Comparison of ENCODE assay signal across 9 mouse cellular contexts in genomic region chr11:62636840-62637221, GRCm38 (mm10). TPM values are rescaled to one million over a fixed set of nuclear protein-coding genes. Genes with fewer than 3 reads are reported as not detected.
DNase-seq lines count a peak whose midpoint lies in the region; ATAC-seq and TF ChIP-seq lines count a peak whose summit lies in the region.
"Had no signal": no experiment of that assay in that cellular context is flagged by ENCODE, and none has a peak within 500 bp of the region (broad histone marks: within the 10 kb centered on the region; RNA-seq: fewer than 3 reads in every experiment).

No protein-coding gene starts in this region.

- H3K9me3 ChIP-seq in MEL (replicated peaks; ENCODE audit: insufficient read depth, low read length) = no peaks in the 10 kb centered on the region
- no peaks in the 10 kb centered on the region for H3K9me3 ChIP-seq in heart, postnatal 0 days (replicated peaks; ENCODE audit: control insufficient read depth, low read length)
- H3K9me3 ChIP-seq in lung, embryonic 16.5 days (ENCODE audit: control insufficient read depth, low read length) = no peaks in the 10 kb centered on the region
- no peaks in the 10 kb centered on the region for H3K9me3 ChIP-seq in forebrain, embryonic 12.5 days

- H3K27me3 ChIP-seq in MEL (ENCODE audit: control insufficient read depth in 1 of 2, insufficient read depth in 2 of 2, low read length in 2 of 2) = no peaks in the 10 kb centered on the region
- H3K27me3 ChIP-seq in heart, postnatal 0 days (ENCODE audit: control insufficient read depth, insufficient read depth, low read length) = no peaks in the 10 kb centered on the region
- H3K27me3 ChIP-seq in lung, embryonic 16.5 days (ENCODE audit: control insufficient read depth, insufficient read depth, low read depth, low read length) = no peaks in the 10 kb centered on the region
- no peaks in the 10 kb centered on the region for H3K27me3 ChIP-seq in forebrain, embryonic 12.5 days

- no peaks in the 10 kb centered on the region for H3K36me3 ChIP-seq in MEL (ENCODE audit: control insufficient read depth in 1 of 2, insufficient read depth in 2 of 2, low read length in 2 of 2)
- H3K36me3 ChIP-seq in heart, postnatal 0 days (replicated peaks; ENCODE audit: control insufficient read depth, insufficient read depth, low read length) = no peaks in the 10 kb centered on the region
- no peaks in the 10 kb centered on the region for H3K36me3 ChIP-seq in lung, embryonic 16.5 days (ENCODE audit: control insufficient read depth, insufficient read depth, low read length)
- no peaks in the 10 kb centered on the region for H3K36me3 ChIP-seq in forebrain, embryonic 12.5 days (replicated peaks)

- no peak overlapping the region for H3K4me3 ChIP-seq in MEL (ENCODE audit: control insufficient read depth in 1 of 2, insufficient read depth in 1 of 2, low read depth in 2 of 2, low read length in 2 of 2)
- no peak overlapping the region for H3K4me3 ChIP-seq in heart, postnatal 0 days (ENCODE audit: low read depth, low read length)
- no peak overlapping the region for H3K4me3 ChIP-seq in lung, embryonic 16.5 days (ENCODE audit: low read length)
- no peak overlapping the region for H3K4me3 ChIP-seq in forebrain, embryonic 12.5 days (replicated peaks)

- DNase-seq in adrenal gland, postnatal 14 days = peak; percentile 7
- DNase-seq in adrenal gland, postnatal 25 days = no peak
- DNase-seq in MEL (ENCODE audit: low read depth, low spot score) = no peak
- DNase-seq in heart, postnatal 0 days (ENCODE audit: low spot score) = peak; percentile 86
- no peak for DNase-seq in urinary bladder, postnatal 10 days (ENCODE audit: low spot score)
- DNase-seq: thymus, postnatal 4 days had no signal

- no peak for TF ChIP-seq EP300 in MEL (IDR thresholded peaks at IDR 0.05; ENCODE audit: low read depth in 1 of 2, low read length in 2 of 2)
- no peak for TF ChIP-seq EP300 in heart, postnatal 0 days (IDR thresholded peaks at IDR 0.05; ENCODE audit: low read depth)

- 34% methylated on average over 3 of the region's 3 CpGs for WGBS in heart, postnatal 0 days
- 63% methylated on average over 3 of the region's 3 CpGs for WGBS in lung, embryonic 16.5 days
- WGBS in forebrain, embryonic 12.5 days = 86% methylated on average over 3 of the region's 3 CpGs

- TF ChIP-seq POLR2A in MEL (IDR thresholded peaks at IDR 0.05; ENCODE audit: control insufficient read depth in 1 of 2, insufficient read depth in 1 of 2, low read depth in 1 of 2, low read length in 2 of 2, poor library complexity in 1 of 2) = no peak

- no peak overlapping the region for H3K27ac ChIP-seq in MEL (ENCODE audit: control insufficient read depth, low read depth, low read length)
- peak overlapping the region; percentile 72 for H3K27ac ChIP-seq in heart, postnatal 0 days (ENCODE audit: low read depth)
- H3K27ac ChIP-seq in lung, embryonic 16.5 days (ENCODE audit: low read length) = 0 out of 2 replicates have a peak overlapping the region, but pooled peaks have one; percentile 50
- H3K27ac ChIP-seq in forebrain, embryonic 12.5 days = no peak overlapping the region

- no peak for TF ChIP-seq CTCF in MEL (IDR thresholded peaks at IDR 0.05 in 2 of 3, conservative IDR thresholded peaks at IDR 0.05 in 1 of 3; ENCODE audit: control insufficient read depth in 1 of 3, insufficient read depth in 1 of 3, low read depth in 2 of 3, low read length in 3 of 3, poor library complexity in 1 of 3, severe bottlenecking in 1 of 3)
- no peak for TF ChIP-seq CTCF in heart, postnatal 0 days (IDR thresholded peaks at IDR 0.05; ENCODE audit: low read depth)

- no peak for TF ChIP-seq RAD21 in MEL (IDR thresholded peaks at IDR 0.05; ENCODE audit: low read depth, low read length)

- ATAC-seq in heart, postnatal 0 days (ENCODE audit: insufficient read depth, low read depth) = peak; percentile 77
- ATAC-seq in lung, embryonic 16.5 days (ENCODE audit: low read depth) = peak; percentile 70
- ATAC-seq in erythroblast, adult 5-6 weeks (replicated peaks; ENCODE audit: low FRiP score, poor library complexity, severe bottlenecking) = no peak
- no peak for ATAC-seq in forebrain, embryonic 12.5 days (ENCODE audit: low FRiP score)

- peak overlapping the region; percentile 19; the same call in 1 of the 2 replicates for H3K4me2 ChIP-seq in heart, postnatal 0 days (ENCODE audit: low read depth, low read length)
- H3K4me2 ChIP-seq in lung, embryonic 16.5 days (ENCODE audit: low read depth, low read length) = no peak overlapping the region
- H3K4me2 ChIP-seq in forebrain, embryonic 12.5 days = no peak overlapping the region

- H3K79me2 ChIP-seq in MEL (ENCODE audit: control insufficient read depth, insufficient read depth, low read length, poor library complexity) = no peaks in the 10 kb centered on the region

- no peak overlapping the region for H3K9ac ChIP-seq in MEL (ENCODE audit: control insufficient read depth, low read depth, low read length, poor library complexity, severe bottlenecking)
- no peak overlapping the region for H3K9ac ChIP-seq in heart, postnatal 0 days (replicated peaks; ENCODE audit: low read depth, low read length)
- no peak overlapping the region for H3K9ac ChIP-seq in lung, embryonic 16.5 days (ENCODE audit: low read length)
- H3K9ac ChIP-seq in forebrain, embryonic 12.5 days = no peak overlapping the region

- no peaks in the 10 kb centered on the region for H3K4me1 ChIP-seq in MEL (ENCODE audit: control insufficient read depth in 1 of 2, insufficient read depth in 2 of 2, low read length in 2 of 2)
- peaks cover 66% of the 10 kb centered on the region for H3K4me1 ChIP-seq in heart, postnatal 0 days (ENCODE audit: control insufficient read depth, insufficient read depth)
- H3K4me1 ChIP-seq in lung, embryonic 16.5 days (replicated peaks; ENCODE audit: control insufficient read depth, insufficient read depth, low read length) = peaks cover 14% of the 10 kb centered on the region
- H3K4me1 ChIP-seq in forebrain, embryonic 12.5 days = peaks cover 10% of the 10 kb centered on the region

TF ChIP-seq in MEL, 35 proteins besides CTCF, POLR2A, EP300 and RAD21:
- TF ChIP-seq ZMIZ1 (IDR thresholded peaks at IDR 0.05; ENCODE audit: low read depth, low read length) (no peak), UBTF (IDR thresholded peaks at IDR 0.05; ENCODE audit: borderline replicate concordance, insufficient read depth, low read depth, low read length) (no peak), CHD2 (IDR thresholded peaks at IDR 0.05; ENCODE audit: low read length) (no peak), SIN3A (IDR thresholded peaks at IDR 0.05; ENCODE audit: low read length) (no peak), USF1 (IDR thresholded peaks at IDR 0.05; ENCODE audit: low read depth, low read length) (peak; percentile 56), POLR2AphosphoS2 (IDR thresholded peaks at IDR 0.05; ENCODE audit: low read length) (no peak)

RNA-seq across cellular contexts. Expression of gene Lrrc75a, which starts 11.5 kb away (rescaled TPM):
- total RNA-seq in adrenal gland, postnatal 14 days (2021) = 28.7 and 31.7 TPM in 2 replicates
- 37.2 and 44.9 TPM in 2 replicates for total RNA-seq in adrenal gland, postnatal 25 days (2021)
- total RNA-seq in MEL (2012; rRNA removed) = 6.0 and 7.0 TPM in 2 replicates
- polyA plus RNA-seq in MEL (2012; ENCODE audit: insufficient read depth in 1 of 2, insufficient read length in 2 of 2, low read depth in 1 of 2, low replicate concordance in 2 of 2, missing spikeins in 1 of 2) = 1 to 10 TPM in 1 of 2 experiments, not detected in 1; 8.9 TPM
- 33.6 and 33.9 TPM in 2 replicates for total RNA-seq in heart, postnatal 0 days (2014; rRNA removed; ENCODE audit: low replicate concordance)
- 9.3 and 9.6 TPM in 2 replicates for polyA plus RNA-seq in heart, postnatal 0 days (2015; fragmentation: Nextera tagmentation; extraction: Ambion mirVana)
- polyA plus RNA-seq in lung, embryonic 16.5 days (2015; fragmentation: Nextera tagmentation; extraction: Ambion mirVana) = 10.6 and 11.8 TPM in 2 replicates
- not detected in 2 replicates for total RNA-seq in erythroblast, adult 5-6 weeks (2015; ENCODE audit: low replicate concordance)
- 0.84 and 1.5 TPM in 2 replicates for total RNA-seq in erythroblast, adult 5-6 weeks (2017; ENCODE audit: low replicate concordance)
- polyA plus RNA-seq in forebrain, embryonic 12.5 days (2016; fragmentation: Nextera tagmentation; extraction: Ambion mirVana) = 12.6 and 15.1 TPM in 2 replicates

RNA-seq across cellular contexts. Expression of gene Mmgt2, which starts 11.6 kb away (rescaled TPM):
- total RNA-seq in adrenal gland, postnatal 14 days (2021) = 26.6 and 35.7 TPM in 2 replicates
- total RNA-seq in adrenal gland, postnatal 25 days (2021) = 35.7 and 49.0 TPM in 2 replicates
- total RNA-seq in MEL (2012; rRNA removed) = 21.8 and 24.1 TPM in 2 replicates
- 10 to 100 TPM in 1 of 2 experiments, not detected in 1; 51.9 TPM for polyA plus RNA-seq in MEL (2012; ENCODE audit: insufficient read depth in 1 of 2, insufficient read length in 2 of 2, low read depth in 1 of 2, low replicate concordance in 2 of 2, missing spikeins in 1 of 2)
- 11.1 and 36.0 TPM in 2 replicates for total RNA-seq in heart, postnatal 0 days (2014; rRNA removed; ENCODE audit: low replicate concordance)
- 38.9 and 40.6 TPM in 2 replicates for polyA plus RNA-seq in heart, postnatal 0 days (2015; fragmentation: Nextera tagmentation; extraction: Ambion mirVana)
- 34.6 and 38.1 TPM in 2 replicates for polyA plus RNA-seq in lung, embryonic 16.5 days (2015; fragmentation: Nextera tagmentation; extraction: Ambion mirVana)
- 1.3 and 1.5 TPM in 2 replicates for total RNA-seq in erythroblast, adult 5-6 weeks (2015; ENCODE audit: low replicate concordance)
- total RNA-seq in erythroblast, adult 5-6 weeks (2017; ENCODE audit: low replicate concordance) = 2.8 TPM in 1 of 2 replicates, not detected in the other
- polyA plus RNA-seq in forebrain, embryonic 12.5 days (2016; fragmentation: Nextera tagmentation; extraction: Ambion mirVana) = 36.8 and 38.1 TPM in 2 replicates

Comparison
In these comparisons a context has a peak if more than half of its experiments do, and no peak if none do; other contexts are left out.
1. DNase-seq: peak in adrenal gland, postnatal 14 days (single experiment) and heart, postnatal 0 days (single experiment); none in adrenal gland, postnatal 25 days (single experiment), MEL (single experiment) and urinary bladder, postnatal 10 days (single experiment).
2. H3K27ac ChIP-seq: peak in heart, postnatal 0 days (single experiment) and lung, embryonic 16.5 days (single experiment); none in MEL (single experiment) and forebrain, embryonic 12.5 days (single experiment).
3. ATAC-seq: peak in heart, postnatal 0 days (single experiment) and lung, embryonic 16.5 days (single experiment); none in erythroblast, adult 5-6 weeks (single experiment) and forebrain, embryonic 12.5 days (single experiment).